Mouse (Mus musculus): Measurements from ENCODE around the gene Acad10.

DNA sequence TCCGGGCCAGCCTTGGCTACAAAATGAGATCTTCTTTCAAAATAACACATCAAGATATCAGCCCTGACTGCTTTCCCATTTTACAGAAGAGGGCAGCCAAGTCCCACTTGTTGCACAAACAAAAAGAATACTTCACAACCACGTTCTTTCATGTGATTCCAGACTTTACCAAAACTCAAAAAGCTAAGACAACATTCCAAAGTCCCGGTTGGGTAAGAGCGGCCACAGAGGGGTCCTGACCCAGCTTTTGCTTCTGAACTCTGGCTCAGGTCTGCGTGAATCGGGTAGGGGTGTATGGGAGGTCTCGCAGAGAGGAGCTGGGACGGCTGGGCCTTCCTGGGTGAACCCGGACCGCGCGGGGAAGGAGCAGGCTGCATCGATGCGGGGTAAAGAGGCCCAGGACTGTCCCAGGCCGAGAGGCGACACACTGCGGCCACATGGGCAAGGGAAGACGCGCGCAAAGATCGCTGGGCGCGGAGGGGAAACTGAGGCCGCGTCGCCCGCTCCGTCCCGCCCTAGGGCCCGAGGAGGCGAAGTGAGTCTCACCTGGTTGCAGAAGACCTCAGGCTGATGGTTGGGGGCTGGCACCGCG, 67.4 kb downstream of the Acad10 start:
- TF ChIP-seq CTCF (IDR thresholded peaks at IDR 0.05; ENCODE audit: extremely low read depth, insufficient read length, insufficient replicate concordance, low read depth, low read length) (no peak), POLR2A (IDR thresholded peaks at IDR 0.05; ENCODE audit: low read depth, low read length) (no peak)
